Mouse (Mus musculus) liver, postnatal 0 days (tissue): Measurements from ENCODE around the gene Fyttd1.

ENCODE experiments used
- CTCF ChIP-seq: sonication (generic); IDR thresholded peaks from 2 replicates; pipeline ENCODE4 v1.5.1; 2016; ENCODE audit warnings: antibody characterized with exemption, low read depth
- EP300 ChIP-seq: IDR thresholded peaks from 2 replicates; pipeline ENCODE4 v1.6.1; 2016; ENCODE audit warnings: antibody characterized with exemption, low read depth, mild to moderate bottlenecking

GRCm38 (mm10) chr16:32949281-32949680, 72.0 kb downstream of the Fyttd1 start:
- TF ChIP-seq CTCF (no peak), EP300 (no peak)
